Mouse (Mus musculus) CH12.LX (cell line): Measurements from ENCODE around the gene Fam221b. TPM values are rescaled to one million over a fixed set of nuclear protein-coding genes. Genes with fewer than 3 reads are reported as not detected.
A peak's percentile ranks its signal among the peaks of the same experiment; 100 is the strongest.

ENCODE experiments used
- DNase-seq: peaks from one replicate; pipeline ENCODE4 v3.0.0-alpha.2; 2013; ENCODE audit errors: extremely low read depth
- H3K27ac ChIP-seq: 2 replicates; pipeline ENCODE4 v1.5.1; 2012; ENCODE audit warnings: low read depth, mild to moderate bottlenecking, control low read depth, moderate library complexity; ENCODE audit not compliant: insufficient read depth
- H3K27me3 ChIP-seq: replicated peaks from 2 replicates; pipeline ENCODE3; 2012; ENCODE audit warnings: inconsistent platforms
- H3K36me3 ChIP-seq, 2 experiments: replicated peaks in 1 of 2; 2 replicates each; pipeline versions ENCODE3 to v1.6.1; 2012; ENCODE audit warnings: inconsistent platforms in 1 of 2, low read length in 1 of 2, mild to moderate bottlenecking in 1 of 2, mixed read lengths in 1 of 2, moderate library complexity in 1 of 2; ENCODE audit not compliant: control insufficient read depth in 1 of 2, insufficient read depth in 1 of 2
- H3K4me1 ChIP-seq, 2 experiments: 2 replicates each; pipeline ENCODE4 v1.6.1; 2012; ENCODE audit warnings: inconsistent platforms in 1 of 2, moderate library complexity in 1 of 2; ENCODE audit not compliant: insufficient read depth in 2 of 2, control insufficient read depth in 1 of 2
- H3K4me2 ChIP-seq: 2 replicates; pipeline ENCODE4 v1.6.1; 2012; ENCODE audit warnings: low read depth, mild to moderate bottlenecking, control low read depth; ENCODE audit not compliant: poor library complexity, insufficient read depth, severe bottlenecking
- H3K4me3 ChIP-seq, 3 experiments: fragments of 150-350 bp in 1 of 3; sonication (generic) in 1 of 3; replicated peaks in 1 of 3; 2 replicates each; pipeline versions ENCODE3 to v1.5.1; 2011 to 2012; ENCODE audit warnings: low read depth in 2 of 3, low read length in 2 of 3, mild to moderate bottlenecking in 2 of 3, moderate library complexity in 2 of 3, control low read depth in 1 of 3, improper control_type of control experiment in 1 of 3, inconsistent platforms in 1 of 3, mixed read lengths in 1 of 3; ENCODE audit not compliant: poor library complexity in 1 of 3
- H3K79me2 ChIP-seq: replicated peaks from 2 replicates; pipeline ENCODE4 v1.6.1; 2012; ENCODE audit warnings: mild to moderate bottlenecking, moderate library complexity; ENCODE audit not compliant: control insufficient read depth, poor library complexity, insufficient read depth, severe bottlenecking; ENCODE audit errors: extremely low read depth
- H3K9ac ChIP-seq: 2 replicates; pipeline ENCODE4 v1.6.1; 2012; ENCODE audit warnings: low read depth, mild to moderate bottlenecking, control low read depth, moderate library complexity; ENCODE audit not compliant: insufficient read depth
- H3K9me3 ChIP-seq: replicated peaks from 2 replicates; pipeline ENCODE3; 2012; ENCODE audit warnings: low read length, inconsistent platforms, mixed read lengths
- BHLHE40 ChIP-seq: IDR thresholded peaks from 2 replicates; pipeline ENCODE4 v1.6.1; 2011; ENCODE audit warnings: mild to moderate bottlenecking, low read depth, low read length, improper control_type of control experiment
- ELF1 ChIP-seq: IDR thresholded peaks from 2 replicates; pipeline ENCODE4 v1.6.1; 2014; ENCODE audit warnings: low read depth, mild to moderate bottlenecking, inconsistent platforms, low read length, improper control_type of control experiment
- KAT2A ChIP-seq: IDR thresholded peaks from 2 replicates; pipeline ENCODE4 v1.6.1; 2012; ENCODE audit warnings: low read length, improper control_type of control experiment, inconsistent platforms; ENCODE audit not compliant: insufficient replicate concordance
- MYC ChIP-seq: IDR thresholded peaks from 2 replicates; pipeline ENCODE4 v1.6.1; 2011; ENCODE audit warnings: low read depth, mild to moderate bottlenecking, improper control_type of control experiment, low read length
- NELFE ChIP-seq: IDR thresholded peaks from 2 replicates; pipeline ENCODE4 v1.6.1; 2011; ENCODE audit warnings: low read depth, low read length, improper control_type of control experiment
- NRF1 ChIP-seq: IDR thresholded peaks from 2 replicates; pipeline ENCODE4 v1.6.1; 2014; ENCODE audit warnings: low read depth, mild to moderate bottlenecking, inconsistent platforms, low read length, improper control_type of control experiment, moderate library complexity
- POLR2A ChIP-seq: IDR thresholded peaks from 2 replicates; pipeline ENCODE4 v1.6.1; 2011; ENCODE audit warnings: low read depth, mild to moderate bottlenecking, improper control_type of control experiment, low read length
- RAD21 ChIP-seq: IDR thresholded peaks from 2 replicates; pipeline ENCODE4 v1.6.1; 2011; ENCODE audit warnings: low read depth, mild to moderate bottlenecking, low read length, improper control_type of control experiment, moderate library complexity
- RCOR1 ChIP-seq: conservative IDR thresholded peaks from 2 replicates; pipeline ENCODE4 v1.6.1; 2012; ENCODE audit warnings: low read depth, mild to moderate bottlenecking, inconsistent platforms, low read length, improper control_type of control experiment
- TCF12 ChIP-seq: IDR thresholded peaks from 2 replicates; pipeline ENCODE4 v1.6.1; 2014; ENCODE audit warnings: low read depth, mild to moderate bottlenecking, inconsistent platforms, low read length, improper control_type of control experiment
- ZMIZ1 ChIP-seq: IDR thresholded peaks from 2 replicates; pipeline ENCODE4 v1.6.1; 2012; ENCODE audit warnings: low read depth, mild to moderate bottlenecking, inconsistent platforms, low read length, improper control_type of control experiment
- dilution Hi-C: fragments of 300-500 bp; cut with MboI; formaldehyde crosslinking; loops from 2 replicates; pipeline ENCODE4 v1.14.3; 2020; ENCODE audit warnings: low sequenced_read_pairs; ENCODE audit not compliant: extremely low pct_unique_long_range_greater_than_20kb, extremely low pct_ligation_motif_present
- in situ Hi-C: fragments of 300-500 bp; cut with MboI; formaldehyde crosslinking; loops from 3 replicates; pipeline ENCODE4 v1.14.3; 2019; ENCODE audit warnings: low sequenced_read_pairs, low pct_ligation_motif_present, low pct_unique_long_range_greater_than_20kb, mixed read lengths
- polyA plus RNA-seq: library from polyadenylated mRNA; unstranded; fragments of >175 nt; gene quantifications from 2 replicates; pipeline ENCODE4 v1.2.1, GENCODE M21; 2012; ENCODE audit warnings: low read depth; ENCODE audit not compliant: insufficient read length
- total RNA-seq, 2 experiments: library from RNA; depleted of rRNA; stranded (reverse); fragments of 300-350 nt in 1 of 2; fragments of >200 nt in 1 of 2; gene quantifications; 2 replicates each; pipeline ENCODE4 v1.2.3; 2012 to 2014

The Fam221b gene
- total RNA-seq (2012; rRNA removed) = 5.1 and 6.3 TPM in 2 replicates
- not detected in 2 replicates for total RNA-seq (2014; rRNA removed)
- 0.07 and 0.12 TPM in 2 replicates for polyA plus RNA-seq

GRCm38 (mm10) chr4:43668782-43669427, at the start of gene Fam221b, which contains the start of gene Tmem8b:
Gene Fam221b, minus strand, starts transcription at chr4:43669145.
Gene Tmem8b, plus strand, starts transcription at chr4:43668971.
- no peaks in the 10 kb centered on the region for H3K79me2 ChIP-seq
- in situ Hi-C loops = no loop called here
- H3K27me3 ChIP-seq = peaks cover 87% of the 10 kb centered on the region
- H3K9ac ChIP-seq = peak within 1 kb of the TSS; percentile 67
- H3K4me3 ChIP-seq = peak within 1 kb of the TSS; percentile 37 to 59 (median 54)
- peak within 1 kb of the TSS; percentile 82 for H3K4me2 ChIP-seq
- TF ChIP-seq TCF12 (0 out of 2 replicates have a peak, but pooled peaks have one; percentile 21), NELFE (0 out of 2 replicates have a peak, but pooled peaks have one; percentile 17), ELF1 (no peak; the same call in 1 of the 2 replicates), POLR2A (peak; percentile 60), BHLHE40 (peak; percentile 20; the same call in 1 of the 2 replicates), ZMIZ1 (peak; percentile 72; the same call in 1 of the 2 replicates), RCOR1 (no peak), MYC (no peak), RAD21 (no peak), NRF1 (peak; percentile 44; the same call in 1 of the 2 replicates)
- H3K4me1 ChIP-seq = peaks cover 0 to 10% of the 10 kb centered on the region in 2 experiments; a peak in 3 of 4 replicates
- peak; percentile 72 for DNase-seq
- dilution Hi-C loops = no loop called here
- no peaks in the 10 kb centered on the region for H3K9me3 ChIP-seq
- H3K36me3 ChIP-seq = no peaks in the 10 kb centered on the region
- H3K27ac ChIP-seq = no peak within 1 kb of the TSS

- Histone ChIP-seq H3K9ac (no peak overlapping the region), H3K27me3 (peaks cover 79% of the 10 kb centered on the region), H3K27ac (no peak overlapping the region), H3K79me2 (no peaks in the 10 kb centered on the region), H3K4me2 (no peak overlapping the region), H3K4me3 (no peak overlapping the region), H3K9me3 (peaks cover 6% of the 10 kb centered on the region), H3K36me3 (no peaks in the 10 kb centered on the region), H3K4me1 (no peaks in the 10 kb centered on the region)
- DNase-seq = no peak
- dilution Hi-C loops = no loop called here
- in situ Hi-C loops = loop anchor here (10.0 kb wide), 1 partner anchor 89 kb away; no protein-coding TSS in a partner anchor
- no peak for TF ChIP-seq KAT2A
- peak; percentile 34; the same call in 1 of the 2 replicates for TF ChIP-seq BHLHE40
Observed at GRCm38 (mm10) chr4:43713652-43714219, 44.8 kb upstream of the Fam221b start.
